14 mouse cellular contexts compared by ENCODE assay signal in the genomic region with DNA sequence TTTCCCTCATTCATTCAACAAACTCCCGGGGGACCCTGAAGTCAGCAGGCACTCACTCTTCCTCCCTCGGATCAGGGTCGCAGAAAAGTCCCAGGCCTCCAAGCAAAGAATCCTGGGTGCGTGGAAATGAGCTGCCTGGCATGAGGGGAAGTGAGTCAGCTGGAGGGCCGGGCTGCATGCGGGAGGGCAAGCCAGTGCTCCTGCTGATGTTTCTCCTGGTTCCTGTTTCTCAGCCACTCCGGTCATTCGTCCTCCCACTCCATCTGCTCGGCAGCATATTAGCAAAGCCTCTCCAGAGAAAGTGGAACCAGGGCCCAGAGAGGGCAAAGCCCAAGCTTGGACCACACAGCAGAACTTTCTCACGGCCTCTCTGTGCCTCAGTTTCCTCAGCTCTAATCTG. TPM values are rescaled to one million over a fixed set of nuclear protein-coding genes. Genes with fewer than 3 reads are reported as not detected.
DNase-seq lines count a peak whose midpoint lies in the region; ATAC-seq and TF ChIP-seq lines count a peak whose summit lies in the region.
"Had no signal": no experiment of that assay in that cellular context is flagged by ENCODE, and none has a peak within 500 bp of the region (broad histone marks: within the 10 kb centered on the region; RNA-seq: fewer than 3 reads in every experiment).

No protein-coding gene starts in this region.

- no peaks in the 10 kb centered on the region for H3K27me3 ChIP-seq in kidney, embryonic 16.5 days (ENCODE audit: insufficient read depth, low read length)
- no peaks in the 10 kb centered on the region for H3K27me3 ChIP-seq in kidney, adult 2 months (replicated peaks; ENCODE audit: control insufficient read depth, insufficient read depth, low read length)
- no peaks in the 10 kb centered on the region for H3K27me3 ChIP-seq in C2C12 (ENCODE audit: control insufficient read depth, insufficient read depth, insufficient read length)

- no peak for DNase-seq in kidney, adult 2 months
- DNase-seq in monocyte, adult 2 months (ENCODE audit: low read depth in 1 of 2, low spot score in 2 of 2): peak; percentile 40 to 57
- DNase-seq in left cerebral cortex, adult 9 months (ENCODE audit: low spot score in 2 of 2): no peak
- DNase-seq: adrenal gland, postnatal 10 days; cerebellum, postnatal 36 days; kidney, postnatal 10 days; layer of hippocampus, adult 9-11 months; liver; thymus, postnatal 14 days had no signal

- H3K9ac ChIP-seq in kidney, embryonic 16.5 days (replicated peaks; ENCODE audit: low read length): 0 out of 2 replicates have a peak overlapping the region, but pooled peaks have one; percentile 15

- 27% methylated on average over 10 of the region's 10 CpGs for WGBS in kidney, embryonic 16.5 days
- 32% methylated on average over 10 of the region's 10 CpGs for WGBS in kidney, adult 2 months

- peaks cover 7% of the 10 kb centered on the region for H3K36me3 ChIP-seq in kidney, embryonic 16.5 days (ENCODE audit: insufficient read depth, low read length)
- H3K36me3 ChIP-seq in kidney, adult 2 months (ENCODE audit: control insufficient read depth, insufficient read depth, low read length): no peaks in the 10 kb centered on the region
- H3K36me3 ChIP-seq in C2C12 (ENCODE audit: control insufficient read depth, insufficient read depth): peaks cover 3% of the 10 kb centered on the region

- TF ChIP-seq CTCF in kidney, adult 2 months (conservative IDR thresholded peaks at IDR 0.05; ENCODE audit: insufficient read depth, insufficient read length, low read depth, low read length): no peak
- TF ChIP-seq CTCF in C2C12 (IDR thresholded peaks at IDR 0.05; ENCODE audit: control insufficient read depth, insufficient read depth, insufficient read length): no peak
- TF ChIP-seq CTCF in bone marrow macrophage, adult 2 months (IDR thresholded peaks at IDR 0.05; ENCODE audit: low read depth, low read length): no peak

- H3K27ac ChIP-seq in kidney, embryonic 16.5 days (ENCODE audit: low read length): no peak overlapping the region
- no peak overlapping the region for H3K27ac ChIP-seq in kidney, adult 2 months (ENCODE audit: insufficient read depth, low read depth, low read length)
- peak overlapping the region; percentile 80 for H3K27ac ChIP-seq in bone marrow macrophage, adult 2 months (ENCODE audit: insufficient read depth, low read depth, low read length)

- H3ac ChIP-seq in C2C12 (ENCODE audit: control insufficient read depth, insufficient read length, low read depth): peak overlapping the region; percentile 36

- no peak overlapping the region for H3K4me3 ChIP-seq in kidney, embryonic 16.5 days (ENCODE audit: low read length)
- no peak overlapping the region for H3K4me3 ChIP-seq in kidney, adult 2 months (ENCODE audit: insufficient read depth, low read depth, low read length)
- H3K4me3 ChIP-seq in C2C12 (ENCODE audit: insufficient read depth, poor library complexity, severe bottlenecking): peak overlapping the region; percentile 18
- peak overlapping the region; percentile 23 for H3K4me3 ChIP-seq in bone marrow macrophage, adult 2 months (ENCODE audit: insufficient read depth, low read length)

- H3K4me1 ChIP-seq in kidney, embryonic 16.5 days (ENCODE audit: insufficient read depth, low read length): peaks cover 39% of the 10 kb centered on the region
- no peaks in the 10 kb centered on the region for H3K4me1 ChIP-seq in kidney, adult 2 months (ENCODE audit: control insufficient read depth, insufficient read depth, low read length)
- H3K4me1 ChIP-seq in bone marrow macrophage, adult 2 months (ENCODE audit: control insufficient read depth, insufficient read depth, low read length): peaks cover 54% of the 10 kb centered on the region

- peaks cover 23% of the 10 kb centered on the region for H3K79me2 ChIP-seq in C2C12 (ENCODE audit: control insufficient read depth, insufficient read depth)

- no peak for TF ChIP-seq POLR2A in kidney, adult 2 months (IDR thresholded peaks at IDR 0.05; ENCODE audit: low read depth, low read length)
- no peak for TF ChIP-seq POLR2A in bone marrow macrophage, adult 2 months (IDR thresholded peaks at IDR 0.05; ENCODE audit: borderline replicate concordance, low read depth, low read length)

- no peak overlapping the region for H3K4me2 ChIP-seq in kidney, embryonic 16.5 days (replicated peaks; ENCODE audit: low read depth, low read length)

- no peak for ATAC-seq in kidney, embryonic 16.5 days (ENCODE audit: low FRiP score, low TSS enrichment)
- no peak for ATAC-seq in CD4-positive, CD25-positive, alpha-beta regulatory T cell, adult 4 months
- ATAC-seq: forebrain, embryonic 14.5 days had no signal

- H3K79me3 ChIP-seq in C2C12 (ENCODE audit: low read depth): peaks cover 5% of the 10 kb centered on the region

- H3K9me3 ChIP-seq in kidney, embryonic 16.5 days (ENCODE audit: low read length): no peaks in the 10 kb centered on the region

TF ChIP-seq in C2C12, 6 proteins besides CTCF, POLR2A, EP300 and RAD21:
- no peak for TF ChIP-seq CEBPB (IDR thresholded peaks at IDR 0.05; ENCODE audit: low read depth)
- no peak for TF ChIP-seq FOSL1 (IDR thresholded peaks at IDR 0.05; ENCODE audit: insufficient read depth, low read length, poor library complexity, severe bottlenecking)
- TF ChIP-seq MYOG (IDR thresholded peaks at IDR 0.05; ENCODE audit: control insufficient read depth, extremely low read depth, insufficient read length): no peak
- no peak for TF ChIP-seq MAX (IDR thresholded peaks at IDR 0.05)
TF ChIP-seq in C2C12: peak in this region for 0.

RNA-seq across cellular contexts. Expression of a gene that starts 3.6 kb away (rescaled TPM):
- 1.9 and 2.6 TPM in 2 replicates for polyA plus RNA-seq in kidney, embryonic 16.5 days (2015; fragmentation: Nextera tagmentation; extraction: Ambion mirVana)
- 4.0 and 5.0 TPM in 2 replicates for polyA plus RNA-seq in kidney, adult 2 months (2012; rRNA removed)
- polyA plus RNA-seq in C2C12 (2012; fragmentation: generic; extraction: Trizol): 5.7 TPM
- polyA plus RNA-seq in bone marrow macrophage, adult 2 months (2012; ENCODE audit: insufficient read depth, insufficient read length, missing spikeins): 5.5 and 5.6 TPM in 2 replicates
- 10 to 100 TPM in 1 of 2 experiments, 1 to 10 TPM in 1; 7.9 to 10.2 TPM for polyA plus RNA-seq in CD4-positive, CD25-positive, alpha-beta regulatory T cell, adult 4 months (2017; shearing (Covaris generic))

RNA-seq across cellular contexts. Expression of a gene that starts 14.0 kb away (rescaled TPM):
- polyA plus RNA-seq in kidney, embryonic 16.5 days (2015; fragmentation: Nextera tagmentation; extraction: Ambion mirVana): 145 and 154 TPM in 2 replicates
- 305 and 325 TPM in 2 replicates for polyA plus RNA-seq in kidney, adult 2 months (2012; rRNA removed)
- polyA plus RNA-seq in C2C12 (2012; fragmentation: generic; extraction: Trizol): 365 TPM
- 373 and 387 TPM in 2 replicates for polyA plus RNA-seq in bone marrow macrophage, adult 2 months (2012; ENCODE audit: insufficient read depth, insufficient read length, missing spikeins)
- polyA plus RNA-seq in CD4-positive, CD25-positive, alpha-beta regulatory T cell, adult 4 months (2017; shearing (Covaris generic)): 100 to 1,000 TPM in 1 of 2 experiments, 10 to 100 TPM in 1; 48.5 to 103 TPM

RNA-seq across cellular contexts. Expression of a gene that starts 18.3 kb away (rescaled TPM):
- 7.7 and 10.5 TPM in 2 replicates for polyA plus RNA-seq in kidney, embryonic 16.5 days (2015; fragmentation: Nextera tagmentation; extraction: Ambion mirVana)
- 3.6 and 3.7 TPM in 2 replicates for polyA plus RNA-seq in kidney, adult 2 months (2012; rRNA removed)
- 2.6 TPM for polyA plus RNA-seq in C2C12 (2012; fragmentation: generic; extraction: Trizol)
- polyA plus RNA-seq in bone marrow macrophage, adult 2 months (2012; ENCODE audit: insufficient read depth, insufficient read length, missing spikeins): not detected in 2 replicates
- not detected for polyA plus RNA-seq in CD4-positive, CD25-positive, alpha-beta regulatory T cell, adult 4 months (2017; shearing (Covaris generic))

RNA-seq across cellular contexts. Expression of a gene that starts 34.6 kb away (rescaled TPM):
- 7.4 and 7.5 TPM in 2 replicates for polyA plus RNA-seq in kidney, embryonic 16.5 days (2015; fragmentation: Nextera tagmentation; extraction: Ambion mirVana)
- 3.6 and 4.0 TPM in 2 replicates for polyA plus RNA-seq in kidney, adult 2 months (2012; rRNA removed)
- 12.6 TPM for polyA plus RNA-seq in C2C12 (2012; fragmentation: generic; extraction: Trizol)
- not detected in 2 replicates for polyA plus RNA-seq in bone marrow macrophage, adult 2 months (2012; ENCODE audit: insufficient read depth, insufficient read length, missing spikeins)
- polyA plus RNA-seq in CD4-positive, CD25-positive, alpha-beta regulatory T cell, adult 4 months (2017; shearing (Covaris generic)): not detected

RNA-seq across cellular contexts. Expression of a gene that starts 34.8 kb away (rescaled TPM):
- 2.0 and 2.1 TPM in 2 replicates for polyA plus RNA-seq in kidney, embryonic 16.5 days (2015; fragmentation: Nextera tagmentation; extraction: Ambion mirVana)
- 5.5 and 7.5 TPM in 2 replicates for polyA plus RNA-seq in kidney, adult 2 months (2012; rRNA removed)
- polyA plus RNA-seq in C2C12 (2012; fragmentation: generic; extraction: Trizol): 5.3 TPM
- 1.2 and 1.3 TPM in 2 replicates for polyA plus RNA-seq in bone marrow macrophage, adult 2 months (2012; ENCODE audit: insufficient read depth, insufficient read length, missing spikeins)
- polyA plus RNA-seq in CD4-positive, CD25-positive, alpha-beta regulatory T cell, adult 4 months (2017; shearing (Covaris generic)): not detected

Comparison
In these comparisons a context has a peak if more than half of its experiments do, and no peak if none do; other contexts are left out.
1. H3K4me3 ChIP-seq: peak in C2C12 (single experiment) and bone marrow macrophage, adult 2 months (single experiment); none in kidney, embryonic 16.5 days (single experiment) and kidney, adult 2 months (single experiment).
2. DNase-seq: peak in monocyte, adult 2 months (2 of 2); none in kidney, adult 2 months (single experiment) and left cerebral cortex, adult 9 months (0 of 2).